Mouse (Mus musculus) kidney, embryonic 16.5 days (tissue): ENCODE results near the gene Nr2c2. TPM values are rescaled to one million over a fixed set of nuclear protein-coding genes. Genes with fewer than 3 reads are reported as not detected.
"Not testable (repeated sequence)": the region's sequence is repeated elsewhere in the genome, so short reads cannot be mapped to it uniquely, and the experiment has no call there.

ENCODE experiments used
- ATAC-seq: fragments of 200-750 bp; cut with Nextera tagmentation; 2 replicates; pipeline ENCODE4 v1.8.0; 2017; ENCODE audit warnings: moderate TSS enrichment; ENCODE audit not compliant: low FRiP score, low TSS enrichment
- H3K27ac ChIP-seq: fragments of 300-500 bp; sonication (generic); 2 replicates; pipeline ENCODE4 v1.5.1; 2014; ENCODE audit warnings: low read length
- H3K27me3 ChIP-seq: fragments of 300-500 bp; sonication (generic); 2 replicates; pipeline ENCODE4 v1.6.1; 2014; ENCODE audit warnings: low read length, control low read depth, mixed read lengths; ENCODE audit not compliant: insufficient read depth
- H3K36me3 ChIP-seq: fragments of 300-500 bp; sonication (generic); 2 replicates; pipeline ENCODE4 v1.6.1; 2014; ENCODE audit warnings: low read length, control low read depth, mixed read lengths; ENCODE audit not compliant: insufficient read depth
- H3K4me1 ChIP-seq: fragments of 300-500 bp; sonication (generic); 2 replicates; pipeline ENCODE4 v1.6.1; 2014; ENCODE audit warnings: low read length, control low read depth, mixed read lengths; ENCODE audit not compliant: insufficient read depth
- H3K4me2 ChIP-seq: fragments of 300-500 bp; sonication (generic); replicated peaks from 2 replicates; pipeline ENCODE4 v1.6.1; 2014; ENCODE audit warnings: low read depth, low read length
- H3K4me3 ChIP-seq: fragments of 300-500 bp; sonication (generic); 2 replicates; pipeline ENCODE4 v1.5.1; 2014; ENCODE audit warnings: mild to moderate bottlenecking, low read length
- H3K9ac ChIP-seq: fragments of 300-500 bp; sonication (generic); replicated peaks from 2 replicates; pipeline ENCODE4 v1.6.1; 2014; ENCODE audit warnings: low read length
- H3K9me3 ChIP-seq: fragments of 300-500 bp; sonication (generic); 2 replicates; pipeline ENCODE4 v1.6.1; 2016; ENCODE audit warnings: low read length, control low read depth
- WGBS: fragments of 180-500 bp; shearing (Covaris S2); extraction: QIAGEN DNeasy Blood & Tissue Kit; methylation state at CpG from one replicate; pipeline ENCODE4 v1.1.7; 2014; 5-methylcytosine and 5-hydroxymethylcytosine counted together
- polyA plus RNA-seq: library from polyadenylated mRNA; unstranded; fragments of >200 nt; fragmentation: Nextera tagmentation; extraction: Ambion mirVana; gene quantifications from 2 replicates; pipeline ENCODE4 v1.2.1, GENCODE M21; 2015

The Nr2c2 gene
- polyA plus RNA-seq, 1 experiment from 2014 or later: 12.6 TPM

- no peak overlapping the region for H3K4me3 ChIP-seq
- H3K27me3 ChIP-seq: no peaks in the 10 kb centered on the region
- no peak overlapping the region for H3K4me2 ChIP-seq
- H3K9ac ChIP-seq: no peak overlapping the region
- no peaks in the 10 kb centered on the region for H3K9me3 ChIP-seq
- ATAC-seq: no peak
- H3K36me3 ChIP-seq: no peaks in the 10 kb centered on the region
- WGBS: 43% methylated on average over 15 of the region's 15 CpGs
- H3K27ac ChIP-seq: no peak overlapping the region
- no peaks in the 10 kb centered on the region for H3K4me1 ChIP-seq
Observed at GRCm38 (mm10) chr6:92071121-92071839, 19.9 kb upstream of the Nr2c2 start.

GRCm38 (mm10) chr6:92080730-92081129 is 10.5 kb upstream of the Nr2c2 start:
- no peak overlapping the region for H3K27ac ChIP-seq
- no peaks in the 10 kb centered on the region for H3K36me3 ChIP-seq
- no peak overlapping the region for H3K4me2 ChIP-seq
- H3K9me3 ChIP-seq: no peaks in the 10 kb centered on the region
- no peaks in the 10 kb centered on the region for H3K4me1 ChIP-seq
- H3K27me3 ChIP-seq: no peaks in the 10 kb centered on the region
- no peak for ATAC-seq
- no peak overlapping the region for H3K9ac ChIP-seq
- H3K4me3 ChIP-seq: no peak overlapping the region
- WGBS: 94% methylated on average over 2 of the region's 2 CpGs

GRCm38 (mm10) chr6:92082756-92083155 is 8.4 kb upstream of the Nr2c2 start:
- no peak for ATAC-seq
- Histone ChIP-seq H3K9ac (no peak overlapping the region), H3K4me2 (no peak overlapping the region), H3K27ac (no peak overlapping the region), H3K36me3 (no peaks in the 10 kb centered on the region), H3K4me3 (no peak overlapping the region), H3K9me3 (no peaks in the 10 kb centered on the region), H3K4me1 (no peaks in the 10 kb centered on the region; the same call in 1 of the 2 replicates), H3K27me3 (no peaks in the 10 kb centered on the region)
- WGBS: 84% methylated on average over 4 of the region's 4 CpGs

- H3K27me3 ChIP-seq: no peaks in the 10 kb centered on the region
- H3K4me3 ChIP-seq: no peak overlapping the region
- no peak for ATAC-seq
- H3K4me1 ChIP-seq: peaks cover under 1% of the 10 kb centered on the region
- no peaks in the 10 kb centered on the region for H3K36me3 ChIP-seq
- H3K27ac ChIP-seq: no peak overlapping the region
- WGBS: 76% methylated on average over 3 of the region's 3 CpGs
- H3K4me2 ChIP-seq: no peak overlapping the region
- H3K9me3 ChIP-seq: no peaks in the 10 kb centered on the region
- no peak overlapping the region for H3K9ac ChIP-seq
Observed at GRCm38 (mm10) chr6:92084932-92085331, 6.3 kb upstream of the Nr2c2 start.

GRCm38 (mm10) chr6:92089141-92089540 is 2.0 kb upstream of the Nr2c2 start:
- not testable (repeated sequence) for H3K27ac ChIP-seq, H3K4me2 ChIP-seq, H3K9ac ChIP-seq, H3K4me3 ChIP-seq, H3K27me3 ChIP-seq, H3K36me3 ChIP-seq, H3K9me3 ChIP-seq, ATAC-seq
- WGBS: 92% methylated on average over 7 of the region's 7 CpGs
- H3K4me1 ChIP-seq: peaks cover 23% of the 10 kb centered on the region

- no peak overlapping the region for H3K4me3 ChIP-seq
- no peak overlapping the region for H3K9ac ChIP-seq
- H3K4me1 ChIP-seq: peaks cover 31% of the 10 kb centered on the region
- ATAC-seq: no peak
- 91% methylated on average over 4 of the region's 4 CpGs for WGBS
- no peak overlapping the region for H3K27ac ChIP-seq
- no peaks in the 10 kb centered on the region for H3K36me3 ChIP-seq
- H3K27me3 ChIP-seq: no peaks in the 10 kb centered on the region
- H3K9me3 ChIP-seq: no peaks in the 10 kb centered on the region
- H3K4me2 ChIP-seq: peak overlapping the region; percentile 66
Observed at GRCm38 (mm10) chr6:92089982-92090381, 1.2 kb upstream of the Nr2c2 start.

GRCm38 (mm10) chr6:92090497-92090896 is 693 bp upstream of the Nr2c2 start:
- no peak for ATAC-seq
- 2% methylated on average over 4 of the region's 4 CpGs for WGBS
- Histone ChIP-seq H3K4me1 (peaks cover 34% of the 10 kb centered on the region), H3K9me3 (no peaks in the 10 kb centered on the region), H3K4me3 (peak overlapping the region; percentile 95), H3K27me3 (no peaks in the 10 kb centered on the region), H3K36me3 (no peaks in the 10 kb centered on the region), H3K27ac (peak overlapping the region; percentile 100), H3K9ac (peak overlapping the region; percentile 100), H3K4me2 (peak overlapping the region; percentile 66)

- Histone ChIP-seq H3K36me3 (no peaks in the 10 kb centered on the region), H3K27ac (peak overlapping the region; percentile 100), H3K4me3 (peak overlapping the region; percentile 95), H3K4me2 (peak overlapping the region; percentile 76), H3K27me3 (no peaks in the 10 kb centered on the region), H3K9ac (peak overlapping the region; percentile 100), H3K4me1 (peaks cover 39% of the 10 kb centered on the region), H3K9me3 (no peaks in the 10 kb centered on the region)
- peak; percentile 99 for ATAC-seq
- under 1% methylated on average over 53 of the region's 81 CpGs for WGBS
Observed at GRCm38 (mm10) chr6:92091767-92092489, 738 bp downstream of the Nr2c2 start.

- Histone ChIP-seq H3K4me1 (peaks cover 40% of the 10 kb centered on the region), H3K36me3 (no peaks in the 10 kb centered on the region), H3K9me3 (no peaks in the 10 kb centered on the region), H3K27ac (peak overlapping the region; percentile 100), H3K27me3 (no peaks in the 10 kb centered on the region), H3K9ac (peak overlapping the region; percentile 100), H3K4me3 (peak overlapping the region; percentile 95), H3K4me2 (peak overlapping the region; percentile 76)
- ATAC-seq: no peak
- 13% methylated on average over 3 of the region's 3 CpGs for WGBS
Observed at GRCm38 (mm10) chr6:92092737-92093136, 1.5 kb downstream of the Nr2c2 start.

- Histone ChIP-seq H3K9ac (no peak overlapping the region), H3K27me3 (no peaks in the 10 kb centered on the region), H3K27ac (no peak overlapping the region), H3K36me3 (no peaks in the 10 kb centered on the region), H3K4me2 (no peak overlapping the region), H3K4me1 (peaks cover 42% of the 10 kb centered on the region), H3K9me3 (no peaks in the 10 kb centered on the region), H3K4me3 (no peak overlapping the region)
- no peak for ATAC-seq
- WGBS: 81% methylated on average over 2 of the region's 2 CpGs
Observed at GRCm38 (mm10) chr6:92093869-92094268, 2.7 kb downstream of the Nr2c2 start.
